Mouse (Mus musculus): Measurements from ENCODE around the gene Htra2.

Htra2 gene

GRCm38 (mm10) chr6:83070311-83071219 lies 15.5 kb upstream of the Htra2 start:
- no peak for ATAC-seq (ENCODE audit: insufficient number of reproducible peaks, low FRiP score, low TSS enrichment)

DNA sequence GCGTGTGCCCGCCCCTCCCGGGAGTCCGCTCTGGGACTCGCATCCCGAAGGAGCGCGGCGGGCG lies 15.0 kb upstream of the Htra2 start, which contains the start of gene Tlx2:
Tlx2 (minus strand) TSS at position 47 of the 64 bp plus-strand sequence.
- no peak for ATAC-seq (ENCODE audit: insufficient number of reproducible peaks, low FRiP score, low TSS enrichment)

DNA sequence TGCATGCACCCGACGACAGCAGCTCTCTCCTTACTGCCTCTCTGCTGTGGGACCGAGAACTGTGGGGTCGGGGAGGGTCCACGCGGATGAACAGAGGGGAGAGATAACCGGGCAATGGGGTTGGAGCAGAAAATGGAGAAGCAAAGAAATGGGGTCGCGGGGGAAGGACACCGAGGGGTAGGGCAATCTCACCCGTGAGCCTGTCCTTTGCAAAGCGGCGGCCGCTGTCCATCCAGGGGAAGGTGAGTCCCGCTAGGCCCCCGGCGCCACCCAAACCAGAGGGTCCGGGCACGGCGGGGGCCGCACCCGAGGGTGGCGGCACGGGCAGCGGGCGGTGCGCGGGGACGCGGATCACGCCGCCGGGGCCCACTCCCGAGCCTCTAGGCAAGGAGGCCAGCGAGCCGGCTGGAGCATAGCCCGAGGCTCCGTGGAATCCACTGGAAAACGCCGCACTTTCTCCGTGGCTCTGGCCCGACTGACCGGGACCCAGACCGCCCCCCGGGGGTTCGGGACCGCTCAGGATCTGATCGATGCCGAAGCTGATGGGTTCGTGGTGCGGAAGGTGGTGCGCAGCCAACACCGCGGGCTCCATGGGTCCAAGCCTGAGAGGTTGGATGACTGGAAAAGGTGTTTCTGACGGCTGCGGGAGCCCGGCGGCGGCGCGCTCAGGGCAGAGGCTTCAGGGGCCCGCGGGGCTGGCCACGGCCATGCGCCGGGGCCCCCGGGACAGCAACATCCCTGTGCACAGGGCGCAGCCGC lies 14.6 kb upstream of the Htra2 start:
- no peak for ATAC-seq (ENCODE audit: insufficient number of reproducible peaks, low FRiP score, low TSS enrichment)

GRCm38 (mm10) chr6:83068706-83069487 lies 13.8 kb upstream of the Htra2 start:
- no peak for ATAC-seq (ENCODE audit: insufficient number of reproducible peaks, low FRiP score, low TSS enrichment)

GRCm38 (mm10) chr6:83068221-83068620 lies 13.1 kb upstream of the Htra2 start:
- no peak for ATAC-seq (ENCODE audit: insufficient number of reproducible peaks, low FRiP score, low TSS enrichment)

DNA sequence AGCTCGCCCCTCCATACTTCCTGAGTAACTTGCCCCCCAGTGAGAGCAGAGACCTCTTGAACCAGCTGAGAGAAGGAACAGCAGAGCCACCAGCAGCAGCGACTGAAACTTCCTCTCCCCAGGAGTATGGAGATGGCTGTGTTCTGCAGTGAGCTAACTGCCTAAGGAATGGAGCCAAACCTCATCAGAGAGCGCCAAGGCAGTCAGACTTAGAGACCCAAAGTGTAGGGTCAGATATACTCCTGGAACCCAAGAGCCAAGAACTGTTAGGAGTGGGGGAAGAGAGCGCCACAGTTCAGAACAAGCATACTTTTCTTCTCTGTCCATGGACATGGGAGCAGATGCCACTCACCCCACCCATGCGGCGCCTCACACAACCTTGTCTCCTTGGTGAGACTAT lies 11.4 kb upstream of the Htra2 start:
- ATAC-seq (ENCODE audit: insufficient number of reproducible peaks, low FRiP score, low TSS enrichment), result no peak

- no peak for ATAC-seq (ENCODE audit: insufficient number of reproducible peaks, low FRiP score, low TSS enrichment)
Observed at GRCm38 (mm10) chr6:83065995-83066394, 10.9 kb upstream of the Htra2 start.

DNA sequence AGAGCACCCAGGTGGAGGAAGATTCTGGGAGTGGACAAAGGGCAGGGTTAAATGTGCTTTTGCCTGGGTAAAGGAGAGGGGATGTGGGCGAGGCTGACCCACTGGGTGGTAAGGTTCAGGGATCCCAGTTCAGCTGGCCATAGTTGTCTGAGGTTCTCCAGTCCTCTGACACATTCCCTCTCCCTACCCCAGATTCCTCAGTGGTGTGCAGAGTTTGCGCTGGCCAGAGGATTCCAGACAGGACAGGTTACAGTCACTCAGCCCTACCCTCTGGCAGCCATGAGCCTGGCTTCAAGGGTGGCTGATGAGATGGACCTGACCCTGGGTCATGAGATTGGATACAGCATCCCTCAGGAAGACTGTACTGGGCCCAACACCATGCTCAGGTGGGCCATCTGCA lies 3.7 kb upstream of the Htra2 start:
- no peak for ATAC-seq (ENCODE audit: insufficient number of reproducible peaks, low FRiP score, low TSS enrichment)

DNA sequence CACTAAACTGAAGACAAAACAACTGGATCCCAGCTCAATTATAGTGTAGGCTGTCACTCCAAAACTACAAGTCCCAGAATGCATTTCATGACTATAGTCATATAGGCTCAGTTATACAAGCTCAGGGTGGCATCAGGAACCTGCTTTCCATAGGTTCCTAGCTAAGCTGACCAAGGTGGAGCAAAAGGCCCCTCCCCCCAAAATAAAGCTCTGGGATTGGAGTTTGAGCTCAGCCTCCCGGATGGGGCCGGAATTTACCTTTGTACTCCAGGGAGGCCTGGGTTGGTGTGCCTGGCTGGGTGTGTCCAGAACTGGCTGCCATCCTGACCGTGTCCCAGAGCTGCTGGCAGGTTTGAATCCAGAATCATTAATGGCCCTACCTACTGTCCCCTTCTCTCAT lies 2.7 kb upstream of the Htra2 start, which contains the start of gene Dqx1:
Dqx1 (plus strand) TSS at position 55 of the 400 bp plus-strand sequence.
- no peak for ATAC-seq (ENCODE audit: insufficient number of reproducible peaks, low FRiP score, low TSS enrichment)

DNA sequence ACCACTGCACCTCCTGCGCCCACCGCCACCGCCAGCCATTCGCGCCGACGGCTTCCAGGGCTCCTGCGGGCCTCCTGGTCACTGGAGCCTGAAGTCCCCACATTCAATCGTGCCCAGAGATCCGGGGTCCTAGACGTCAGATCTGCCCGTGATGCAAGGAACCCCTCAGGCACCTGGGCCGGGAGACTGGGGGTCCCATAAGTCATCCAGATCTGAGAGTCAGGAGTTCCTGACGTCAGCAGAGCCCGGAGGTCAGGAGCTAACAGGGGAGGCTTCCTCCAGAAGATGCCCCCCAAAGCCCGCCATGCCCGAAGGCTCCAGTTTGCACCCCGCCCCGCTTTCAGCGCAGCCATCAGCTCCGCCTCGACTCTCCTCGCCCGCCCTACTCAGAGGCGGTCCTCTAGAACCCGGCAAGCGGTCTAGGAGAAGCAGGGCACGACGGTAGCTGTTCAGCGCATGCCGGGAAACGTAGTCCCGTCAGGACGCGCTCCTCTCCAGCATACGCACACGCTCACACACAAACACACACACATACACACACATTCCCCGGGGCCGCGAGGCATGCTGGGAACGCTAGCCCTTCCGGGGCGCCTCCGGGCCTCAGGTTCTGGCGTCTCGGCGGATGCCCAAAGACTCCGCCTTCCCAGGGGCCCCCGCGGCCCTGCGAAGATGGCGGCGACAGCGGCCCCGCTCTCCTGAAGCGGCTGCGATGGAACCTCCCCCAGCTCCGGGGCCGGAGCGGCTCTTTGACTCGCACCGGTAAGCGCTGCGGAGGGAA lies 810 bp downstream of the Htra2 start, which contains the start of gene Aup1:
Aup1 (plus strand) TSS at position 448 of the 778 bp plus-strand sequence.
- peak; percentile 93 for ATAC-seq (ENCODE audit: insufficient number of reproducible peaks, low FRiP score, low TSS enrichment)

GRCm38 (mm10) chr6:83053136-83053960 lies 1.7 kb downstream of the Htra2 start:
- ATAC-seq (ENCODE audit: insufficient number of reproducible peaks, low FRiP score, low TSS enrichment), result no peak

DNA sequence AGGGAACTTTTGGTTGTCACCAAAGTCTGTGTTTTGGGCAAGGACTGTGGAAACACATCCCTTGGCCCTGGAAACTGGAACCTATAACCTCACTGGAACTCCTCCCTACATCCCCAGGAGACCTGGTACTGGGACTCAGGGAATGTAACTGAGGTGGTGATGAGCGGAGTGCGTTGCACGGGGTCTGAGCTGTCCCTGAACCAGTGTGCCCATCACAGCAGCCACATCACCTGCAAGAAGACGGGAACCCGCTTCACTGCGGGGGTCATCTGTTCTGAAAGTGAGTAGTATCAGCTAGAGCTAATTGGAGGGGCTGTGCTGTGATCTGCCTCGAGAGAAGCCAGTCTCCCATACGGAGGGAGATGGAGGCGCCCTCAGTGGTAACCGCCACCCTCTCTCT lies 5.7 kb downstream of the Htra2 start:
- no peak for ATAC-seq (ENCODE audit: insufficient number of reproducible peaks, low FRiP score, low TSS enrichment)

- no peak for ATAC-seq (ENCODE audit: insufficient number of reproducible peaks, low FRiP score, low TSS enrichment)
Observed at GRCm38 (mm10) chr6:83044742-83045141, 10.3 kb downstream of the Htra2 start.

- ATAC-seq (ENCODE audit: insufficient number of reproducible peaks, low FRiP score, low TSS enrichment), result no peak
Observed at GRCm38 (mm10) chr6:83043993-83044392, 11.1 kb downstream of the Htra2 start.

- no peak for ATAC-seq (ENCODE audit: insufficient number of reproducible peaks, low FRiP score, low TSS enrichment)
Observed at GRCm38 (mm10) chr6:83043561-83043960, 11.5 kb downstream of the Htra2 start.

DNA sequence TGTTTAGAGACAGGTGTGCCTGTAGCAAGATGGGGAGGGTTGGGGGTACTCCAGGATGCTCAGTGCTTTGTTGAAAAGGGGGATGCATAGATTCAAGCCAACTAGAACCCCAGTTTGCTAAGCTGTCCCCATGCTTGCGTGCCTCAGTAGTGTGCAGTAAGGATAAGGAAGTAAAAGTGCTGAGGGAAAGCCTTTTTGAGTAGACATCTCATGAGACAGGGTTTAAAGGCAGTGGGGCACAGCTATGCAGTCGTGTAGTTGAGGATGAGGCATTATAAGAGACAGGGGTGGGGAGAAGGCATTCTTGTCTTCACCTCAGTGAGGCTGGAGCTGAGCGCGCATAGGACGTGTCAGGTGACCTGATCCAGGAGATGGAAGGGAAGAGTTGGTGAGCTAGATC lies 14.5 kb downstream of the Htra2 start:
- ATAC-seq (ENCODE audit: insufficient number of reproducible peaks, low FRiP score, low TSS enrichment), result no peak

- ATAC-seq (ENCODE audit: insufficient number of reproducible peaks, low FRiP score, low TSS enrichment), result peak; percentile 74
Observed at GRCm38 (mm10) chr6:83038496-83039012, 16.5 kb downstream of the Htra2 start.

DNA sequence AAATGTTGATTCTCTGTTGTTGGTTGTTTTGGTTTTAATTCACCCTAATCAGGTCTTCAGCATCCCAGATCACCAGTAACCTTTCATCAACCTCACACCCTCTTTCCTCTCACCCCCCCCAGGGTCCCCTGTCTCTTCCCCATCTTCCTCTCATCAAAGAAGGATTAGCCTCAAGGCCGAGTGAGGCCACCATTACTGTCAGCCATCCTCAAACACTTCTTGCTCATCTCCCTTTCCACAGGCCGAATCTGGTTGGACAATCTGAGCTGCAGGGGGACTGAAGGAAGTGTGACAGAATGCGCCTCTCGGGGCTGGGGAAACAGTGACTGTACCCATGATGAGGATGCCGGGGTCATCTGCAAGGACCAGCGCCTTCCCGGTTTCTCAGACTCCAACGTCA lies 17.9 kb downstream of the Htra2 start:
- ATAC-seq (ENCODE audit: insufficient number of reproducible peaks, low FRiP score, low TSS enrichment), result no peak

- ATAC-seq (ENCODE audit: insufficient number of reproducible peaks, low FRiP score, low TSS enrichment), result no peak
Observed at GRCm38 (mm10) chr6:83034463-83035055, 20.5 kb downstream of the Htra2 start.
